Mouse (Mus musculus) heart, adult 2 months (tissue): ENCODE data around the gene Ptn. TPM values are rescaled to one million over a fixed set of nuclear protein-coding genes. Genes with fewer than 3 reads are reported as not detected.
A peak's percentile ranks its signal among the peaks of the same experiment; 100 is the strongest.

Source experiments
- DNase-seq, 2 experiments: peaks; one replicate each; pipeline ENCODE4 v3.0.0; 2021
- H3K27ac ChIP-seq: fragments of 200-600 bp; 2 replicates; pipeline ENCODE4 v1.8.1; 2022
- H3K27me3 ChIP-seq: fragments of 200-500 bp; 2 replicates; pipeline ENCODE4 v1.6.1; 2012; ENCODE audit warnings: mild to moderate bottlenecking, low read length, inconsistent platforms, mixed read lengths; ENCODE audit not compliant: control insufficient read depth, insufficient read depth
- H3K36me3 ChIP-seq: fragments of 200-500 bp; 2 replicates; pipeline ENCODE4 v1.6.1; 2012; ENCODE audit warnings: low read length, inconsistent platforms; ENCODE audit not compliant: control insufficient read depth, insufficient read depth
- H3K4me1 ChIP-seq: fragments of 200-500 bp; 2 replicates; pipeline ENCODE4 v1.6.1; 2011; ENCODE audit warnings: low read length; ENCODE audit not compliant: control insufficient read depth, insufficient read depth
- H3K4me3 ChIP-seq: fragments of 200-600 bp; 2 replicates; pipeline ENCODE4 v1.8.1; 2022
- H3K79me2 ChIP-seq: fragments of 200-500 bp; replicated peaks from 2 replicates; pipeline ENCODE4 v1.6.1; 2012; ENCODE audit warnings: mild to moderate bottlenecking, inconsistent platforms, low read length, moderate library complexity, mixed read lengths; ENCODE audit not compliant: control insufficient read depth, insufficient read depth
- H3K9ac ChIP-seq: fragments of 200-500 bp; 2 replicates; pipeline ENCODE4 v1.6.1; 2012; ENCODE audit warnings: low read depth, mild to moderate bottlenecking, control low read depth, inconsistent platforms, low read length, mixed read lengths
- CTCF ChIP-seq: fragments of 200-600 bp; IDR thresholded peaks from 2 replicates; pipeline ENCODE4 v1.8.1; 2022; ENCODE audit warnings: antibody characterized with exemption, mild to moderate bottlenecking, moderate library complexity
- EP300 ChIP-seq: fragments of 200-500 bp; IDR thresholded peaks from 2 replicates; pipeline ENCODE4 v1.6.1; 2011; ENCODE audit warnings: low read depth, low read length, control low read depth; ENCODE audit not compliant: insufficient read depth
- POLR2A ChIP-seq: fragments of 200-500 bp; IDR thresholded peaks from 2 replicates; pipeline ENCODE4 v1.6.1; 2011; ENCODE audit warnings: mild to moderate bottlenecking, low read depth, low read length, control low read depth; ENCODE audit not compliant: insufficient read depth
- WGBS: fragments of 180-500 bp; shearing (Covaris S2); methylation state at CpG from one replicate; pipeline ENCODE4 v1.1.7; 2018; 5-methylcytosine and 5-hydroxymethylcytosine counted together
- intact Hi-C: fragments of 180-260 bp; cut with DNase I; formaldehyde crosslinking; loops from one replicate; pipeline ENCODE4 v1.15.1; 2025
- polyA plus RNA-seq: library from polyadenylated mRNA; depleted of rRNA; stranded (reverse); fragments of >200 nt; gene quantifications from 2 replicates; pipeline ENCODE4 v1.2.3, GENCODE M21; 2012
- total RNA-seq, 2 experiments: library from RNA; stranded (reverse); gene quantifications; 2 replicates each; pipeline ENCODE4 v1.2.3; 2021

The Ptn gene
- total and polyA plus RNA-seq, 3 experiments = 1.4 to 2.9 (median 2.1) TPM

GRCm38 (mm10) chr6:36794535-36794934 is 15.5 kb downstream of the Ptn start:
- no peaks in the 10 kb centered on the region for H3K27me3 ChIP-seq
- no peaks in the 10 kb centered on the region for H3K79me2 ChIP-seq
- intact Hi-C loops = no loop called here
- WGBS = 88% methylated on average over 4 of the region's 4 CpGs
- TF ChIP-seq CTCF (0 out of 2 replicates have a peak, but pooled peaks have one; percentile 11), EP300 (no peak), POLR2A (no peak)
- H3K4me1 ChIP-seq = peaks cover 1% of the 10 kb centered on the region; the same call in 1 of the 2 replicates
- no peak overlapping the region for H3K9ac ChIP-seq
- DNase-seq = no peak
- no peaks in the 10 kb centered on the region for H3K36me3 ChIP-seq
- no peak overlapping the region for H3K4me3 ChIP-seq
- no peak overlapping the region for H3K27ac ChIP-seq

GRCm38 (mm10) chr6:36793775-36794174 is 16.2 kb downstream of the Ptn start:
- Histone ChIP-seq H3K4me1 (peaks cover 1% of the 10 kb centered on the region; the same call in 1 of the 2 replicates), H3K27me3 (no peaks in the 10 kb centered on the region), H3K79me2 (no peaks in the 10 kb centered on the region), H3K27ac (no peak overlapping the region; the same call in 1 of the 2 replicates), H3K9ac (no peak overlapping the region), H3K4me3 (no peak overlapping the region), H3K36me3 (no peaks in the 10 kb centered on the region)
- WGBS = 43% methylated on average over 5 of the region's 5 CpGs
- peak in 1 of 2 experiments; percentile 14 for DNase-seq
- TF ChIP-seq EP300 (no peak), CTCF (no peak), POLR2A (no peak)
- intact Hi-C loops = no loop called here

GRCm38 (mm10) chr6:36789261-36789660 is 20.8 kb downstream of the Ptn start:
- Histone ChIP-seq H3K27ac (no peak overlapping the region), H3K4me1 (peaks cover 1% of the 10 kb centered on the region; the same call in 1 of the 2 replicates), H3K79me2 (no peaks in the 10 kb centered on the region), H3K4me3 (no peak overlapping the region), H3K27me3 (no peaks in the 10 kb centered on the region), H3K9ac (no peak overlapping the region), H3K36me3 (no peaks in the 10 kb centered on the region)
- TF ChIP-seq POLR2A (no peak), CTCF (no peak), EP300 (no peak)
- DNase-seq = no peak
- intact Hi-C loops = no loop called here
- WGBS = 58% methylated on average over 4 of the region's 4 CpGs

GRCm38 (mm10) chr6:36788576-36789191 is 21.3 kb downstream of the Ptn start:
- Histone ChIP-seq H3K27ac (no peak overlapping the region), H3K4me3 (no peak overlapping the region), H3K9ac (no peak overlapping the region), H3K4me1 (no peaks in the 10 kb centered on the region), H3K27me3 (no peaks in the 10 kb centered on the region), H3K79me2 (no peaks in the 10 kb centered on the region), H3K36me3 (no peaks in the 10 kb centered on the region)
- no peak for DNase-seq
- intact Hi-C loops = no loop called here
- 52% methylated on average over 12 of the region's 12 CpGs for WGBS
- TF ChIP-seq CTCF (no peak), EP300 (no peak), POLR2A (no peak)

- 76% methylated on average over 3 of the region's 3 CpGs for WGBS
These were observed 25.3 kb downstream of the Ptn start for GRCm38 (mm10) chr6:36784682-36785208.

GRCm38 (mm10) chr6:36782481-36782880 is 27.5 kb downstream of the Ptn start:
- 47% methylated on average over 4 of the region's 4 CpGs for WGBS
- intact Hi-C loops = no loop called here
- no peak overlapping the region for H3K27ac ChIP-seq

More at GRCm38 (mm10) chr6:36784682-36785208, 25.3 kb downstream of the Ptn start:
- Histone ChIP-seq H3K27me3 (no peaks in the 10 kb centered on the region), H3K4me1 (no peaks in the 10 kb centered on the region), H3K4me3 (no peak overlapping the region), H3K27ac (no peak overlapping the region), H3K36me3 (no peaks in the 10 kb centered on the region), H3K79me2 (no peaks in the 10 kb centered on the region), H3K9ac (no peak overlapping the region)
- intact Hi-C loops = no loop called here
- TF ChIP-seq POLR2A = no peak
- no peak for TF ChIP-seq CTCF
- no peak for TF ChIP-seq EP300
- DNase-seq = no peak

More at GRCm38 (mm10) chr6:36782481-36782880, 27.5 kb downstream of the Ptn start:
- DNase-seq = no peak
- H3K36me3 ChIP-seq = no peaks in the 10 kb centered on the region
- H3K27me3 ChIP-seq = no peaks in the 10 kb centered on the region
- H3K4me1 ChIP-seq = peaks cover 3% of the 10 kb centered on the region; the same call in 1 of the 2 replicates
- no peak overlapping the region for H3K9ac ChIP-seq
- TF ChIP-seq POLR2A = no peak
- no peak for TF ChIP-seq CTCF
- TF ChIP-seq EP300 = no peak
- no peak overlapping the region for H3K4me3 ChIP-seq
- no peaks in the 10 kb centered on the region for H3K79me2 ChIP-seq
